Mouse (Mus musculus) adrenal gland, postnatal 14 days (tissue): ENCODE data around the gene Bcar1. TPM values are rescaled to one million over a fixed set of nuclear protein-coding genes. Genes with fewer than 3 reads are reported as not detected.

Experiments
- DNase-seq: peaks from one replicate; pipeline ENCODE4 v3.0.0; 2021; ENCODE audit warnings: mixed read lengths
- total RNA-seq: library from RNA; stranded (reverse); gene quantifications from 2 replicates; pipeline ENCODE4 v1.2.3, GENCODE M21; 2021

Gene Bcar1
- total RNA-seq, 1 experiment from 2014 or later: 59.6 TPM

DNA sequence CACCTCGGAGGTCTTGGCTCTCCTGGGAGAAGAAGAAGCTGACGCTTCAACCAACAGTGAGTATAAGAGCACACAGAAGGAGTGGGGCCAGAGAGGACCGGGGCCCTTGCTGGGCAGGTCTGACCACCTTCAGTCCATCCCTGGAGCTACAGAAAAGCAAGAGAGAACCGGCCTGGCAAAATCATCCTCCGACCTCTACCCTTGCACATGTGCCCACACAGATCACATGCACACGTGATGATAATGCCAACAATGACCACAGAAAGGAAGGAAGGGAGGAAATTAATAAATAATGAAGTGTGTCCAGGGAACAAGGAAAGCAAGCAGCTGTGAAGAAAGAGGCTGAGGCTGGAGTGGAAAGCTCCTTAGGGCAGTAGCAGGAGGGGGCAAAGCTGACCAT, 4.7 kb downstream of the Bcar1 start:
- DNase-seq: no peak

- DNase-seq: no peak
These were observed 7.3 kb downstream of the Bcar1 start for GRCm38 (mm10) chr8:111736321-111736720.

- DNase-seq: no peak
These were observed 7.8 kb downstream of the Bcar1 start for GRCm38 (mm10) chr8:111735791-111736190.

DNA sequence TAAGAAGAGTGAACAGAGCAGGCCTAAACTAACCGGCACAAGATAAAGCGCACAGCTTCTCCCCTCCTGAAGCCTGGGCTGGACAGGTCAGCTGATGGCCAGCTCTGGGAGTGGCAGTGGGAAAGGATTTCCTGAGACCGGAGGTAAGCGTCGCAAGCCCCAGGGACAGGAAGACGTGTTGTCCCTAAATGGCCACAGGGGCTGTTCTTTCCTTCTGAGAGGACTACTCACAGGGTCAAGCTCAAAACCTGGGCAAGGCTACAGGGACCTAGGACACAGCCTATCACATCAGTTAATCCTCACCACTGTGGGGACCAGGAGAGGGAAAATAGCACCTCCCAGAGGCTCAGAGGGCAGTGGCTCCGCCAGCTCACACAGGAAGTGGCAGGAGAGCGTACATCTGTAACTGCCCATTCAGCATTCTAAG, 8.3 kb downstream of the Bcar1 start:
- DNase-seq: peak; percentile 57

DNA sequence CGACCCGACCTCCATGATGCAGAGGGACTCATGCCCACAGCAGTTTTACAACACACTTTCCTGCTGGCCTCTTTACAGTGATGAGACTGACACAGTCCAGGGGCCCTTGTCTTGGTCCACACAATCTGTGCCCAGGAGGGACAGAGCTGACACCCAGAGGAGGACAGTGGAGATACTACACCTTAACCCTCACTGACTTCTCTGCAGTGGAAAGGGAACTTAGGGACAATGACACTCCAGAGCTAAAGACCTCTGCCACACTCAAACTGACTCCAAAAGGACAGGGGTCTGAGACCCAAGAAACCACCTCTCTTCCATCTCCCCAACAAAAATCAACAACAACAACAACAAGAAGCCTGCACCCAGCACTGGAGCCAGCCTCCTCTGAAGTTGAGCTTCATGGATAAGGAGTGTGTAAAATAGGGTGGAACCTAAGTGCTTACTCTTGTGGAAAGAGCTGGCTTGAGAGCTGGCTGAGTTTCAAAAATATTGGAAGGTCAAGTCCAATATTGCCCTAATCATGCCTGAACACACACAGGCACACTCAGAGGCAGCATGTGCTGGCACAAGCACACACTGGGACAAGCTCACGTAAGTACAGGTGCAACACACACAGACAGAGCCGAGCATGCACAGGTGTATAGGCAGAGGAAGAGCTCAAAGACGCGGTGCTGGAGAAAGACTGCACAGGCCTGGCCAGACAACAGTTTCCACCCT, 9.2 kb downstream of the Bcar1 start:
- DNase-seq: peak; percentile 26

- DNase-seq: peak; percentile 7
These were observed 9.9 kb downstream of the Bcar1 start for GRCm38 (mm10) chr8:111733581-111734243.

- DNase-seq: peak; percentile 56
These were observed 11.1 kb downstream of the Bcar1 start for GRCm38 (mm10) chr8:111732406-111733085.

- DNase-seq: peak; percentile 99
These were observed 11.6 kb downstream of the Bcar1 start for GRCm38 (mm10) chr8:111732004-111732403.

GRCm38 (mm10) chr8:111731231-111731977, 12.2 kb downstream of the Bcar1 start:
- no peak for DNase-seq

- peak; percentile 79 for DNase-seq
These were observed 14.1 kb downstream of the Bcar1 start for GRCm38 (mm10) chr8:111729233-111730170.

DNA sequence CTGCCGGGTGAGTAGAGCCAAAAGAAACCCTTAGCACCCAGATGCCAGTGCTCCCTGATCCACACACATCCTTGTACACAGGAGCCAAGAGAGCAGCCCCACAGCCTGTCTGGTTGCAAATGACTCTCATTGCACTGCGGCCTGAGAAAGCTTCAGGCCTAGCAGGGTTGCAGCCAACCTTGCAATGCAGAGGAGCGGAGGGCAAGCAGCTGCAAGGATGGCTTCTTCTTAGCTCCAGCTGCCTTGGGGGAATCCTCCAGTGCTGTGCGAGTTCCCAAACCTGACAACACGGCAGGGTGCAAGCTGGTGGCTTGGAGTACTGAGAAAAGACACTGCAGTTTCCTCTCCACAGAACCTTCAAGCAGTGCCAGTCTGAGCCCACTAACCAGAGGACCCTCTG, 15.1 kb downstream of the Bcar1 start:
- no peak for DNase-seq

DNA sequence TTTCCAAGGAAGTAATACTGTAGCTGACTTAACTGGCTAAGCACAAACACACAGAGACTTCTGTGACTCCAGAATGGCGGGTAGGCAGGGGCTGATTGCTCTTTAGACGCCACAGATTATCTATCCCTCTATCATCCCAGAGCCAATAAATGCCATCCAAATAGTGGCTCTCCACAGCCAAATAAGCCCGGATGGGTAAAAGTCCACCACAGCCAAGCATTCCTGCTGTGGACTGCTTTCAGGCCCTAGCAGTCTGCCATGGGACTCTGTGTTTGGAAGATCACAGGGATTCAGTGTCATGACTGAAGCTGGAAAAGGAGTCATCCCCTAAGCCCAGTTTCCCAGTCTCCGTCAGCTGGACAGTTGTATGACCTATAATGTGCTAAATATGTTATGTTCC, 16.1 kb downstream of the Bcar1 start:
- no peak for DNase-seq

DNA sequence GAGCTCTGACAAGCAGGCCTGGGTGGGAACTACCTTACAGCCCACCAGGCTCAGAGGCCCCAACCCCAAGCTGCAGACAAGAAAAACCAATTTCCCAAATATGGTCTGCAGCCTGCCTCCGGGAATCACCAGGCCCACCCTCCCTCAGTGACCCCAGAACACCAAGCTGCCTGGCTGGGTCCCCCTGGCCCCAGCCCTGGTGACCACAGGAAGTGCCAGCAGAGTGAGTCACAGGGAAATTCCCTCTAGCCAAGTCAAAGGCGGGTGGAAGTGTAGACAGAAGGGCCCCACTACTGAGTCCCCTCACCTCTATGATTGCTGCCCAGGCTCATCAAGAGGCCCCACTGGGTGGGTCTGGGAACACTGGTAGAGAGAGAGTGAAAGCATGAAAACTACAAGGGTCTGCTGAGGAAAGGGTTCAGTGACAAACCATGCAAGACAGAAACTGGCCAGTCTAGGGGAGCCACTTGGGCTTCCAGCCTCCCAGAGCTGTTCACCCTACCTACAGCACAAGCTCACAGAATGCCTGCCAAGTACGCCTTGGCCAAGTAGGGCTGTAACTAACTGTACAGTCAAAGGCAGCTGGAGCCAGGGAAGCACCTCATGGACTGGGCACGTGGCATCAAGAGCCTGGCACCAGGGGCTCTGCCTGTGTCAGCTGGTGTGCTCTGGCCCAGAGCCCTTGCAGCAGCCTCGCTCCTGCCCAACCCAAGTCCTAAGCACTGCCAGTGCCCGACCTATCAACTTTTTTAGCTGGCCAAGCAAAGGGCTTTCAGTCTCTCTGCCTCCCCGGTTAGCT, 17.3 kb downstream of the Bcar1 start:
- DNase-seq: peak; percentile 91

GRCm38 (mm10) chr8:111725341-111725740, 18.3 kb downstream of the Bcar1 start:
- no peak for DNase-seq

GRCm38 (mm10) chr8:111720115-111720544, 23.5 kb downstream of the Bcar1 start:
- no peak for DNase-seq

DNA sequence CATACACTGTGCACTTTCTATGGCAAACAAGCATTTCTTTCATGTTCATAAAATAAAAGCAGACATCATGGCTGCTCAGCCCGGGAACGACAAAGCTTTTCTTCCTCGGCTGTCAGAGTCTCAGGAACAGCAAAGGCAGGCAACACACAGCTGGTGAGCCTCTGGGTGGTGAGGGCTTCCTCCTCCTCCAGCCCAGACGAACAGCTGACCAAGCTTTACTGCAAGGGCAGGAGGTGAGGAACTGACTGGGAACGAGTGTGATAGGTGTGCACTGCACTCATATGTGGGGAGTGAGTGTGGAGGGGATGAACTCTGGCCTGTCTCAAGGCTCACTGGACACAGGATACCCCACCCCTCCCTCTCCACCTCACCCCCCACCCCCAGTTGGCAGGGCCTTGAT, 24.7 kb downstream of the Bcar1 start:
- peak; percentile 3 for DNase-seq

GRCm38 (mm10) chr8:111717866-111718265, 25.7 kb downstream of the Bcar1 start:
- DNase-seq: peak; percentile 44

DNA sequence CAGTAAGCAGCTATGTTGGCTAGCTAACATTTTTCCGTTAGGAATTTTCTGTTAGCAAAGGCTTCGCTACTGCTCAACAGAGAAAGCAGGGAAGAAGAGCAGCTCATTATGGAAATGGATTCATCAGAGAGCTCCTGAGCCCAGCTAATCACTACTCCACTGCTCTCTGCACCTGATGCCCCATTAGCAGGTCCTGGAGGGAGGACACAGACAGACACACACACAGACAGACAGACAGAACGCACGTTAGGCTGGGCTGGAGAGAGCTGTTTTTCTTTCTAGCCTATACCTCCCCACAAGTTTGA, 26.2 kb downstream of the Bcar1 start:
- no peak for DNase-seq

- peak; percentile 88 for DNase-seq
These were observed 26.8 kb downstream of the Bcar1 start for GRCm38 (mm10) chr8:111716603-111717487.

- peak; percentile 16 for DNase-seq
These were observed 28.1 kb downstream of the Bcar1 start for GRCm38 (mm10) chr8:111715514-111715913.
